Comparison of ENCODE assay signal across 9 mouse cellular contexts in genomic region chr16:17798321-17799180, GRCm38 (mm10). TPM values are rescaled to one million over a fixed set of nuclear protein-coding genes. Genes with fewer than 3 reads are reported as not detected.
A peak's percentile ranks its signal among the peaks of the same experiment; 100 is the strongest.
DNase-seq lines count a peak whose midpoint lies in the region; ATAC-seq and TF ChIP-seq lines count a peak whose summit lies in the region.
"Had no signal": no experiment of that assay in that cellular context is flagged by ENCODE, and none has a peak within 500 bp of the region (broad histone marks: within the 10 kb centered on the region; RNA-seq: fewer than 3 reads in every experiment).

No protein-coding gene starts in this region.

- no peak for TF ChIP-seq EP300 in stomach, postnatal 0 days (optimal IDR thresholded peaks at IDR 0.05)

- peak overlapping the region; percentile 82 for H3K4me2 ChIP-seq in lung, embryonic 14.5 days
- H3K4me2 ChIP-seq in stomach, postnatal 0 days (replicated peaks; ENCODE audit: low read depth) = peak overlapping the region; percentile 69

- H3K4me1 ChIP-seq in heart, embryonic 10.5 days = peaks cover 72% of the 10 kb centered on the region
- peaks cover 33% of the 10 kb centered on the region for H3K4me1 ChIP-seq in lung, embryonic 14.5 days (ENCODE audit: insufficient read depth)
- H3K4me1 ChIP-seq in stomach, postnatal 0 days (replicated peaks; ENCODE audit: control insufficient read depth, insufficient read depth) = peaks cover 7% of the 10 kb centered on the region; the same call in 1 of the 2 replicates

- H3K9ac ChIP-seq in lung, embryonic 14.5 days = peak overlapping the region; percentile 93
- H3K9ac ChIP-seq in stomach, postnatal 0 days (ENCODE audit: low read length) = peak overlapping the region; percentile 83

- H3ac ChIP-seq in C2C12 (ENCODE audit: control insufficient read depth, insufficient read length, low read depth) = peak overlapping the region; percentile 78

- H3K79me3 ChIP-seq in C2C12 (ENCODE audit: low read depth) = peaks cover 43% of the 10 kb centered on the region

- H3K4me3 ChIP-seq in C2C12 (ENCODE audit: insufficient read depth, poor library complexity, severe bottlenecking) = peak overlapping the region; percentile 68
- H3K4me3 ChIP-seq in heart, embryonic 10.5 days = peak overlapping the region; percentile 74
- H3K4me3 ChIP-seq in lung, embryonic 14.5 days (ENCODE audit: low read depth, low read length) = peak overlapping the region; percentile 79
- H3K4me3 ChIP-seq in stomach, postnatal 0 days (ENCODE audit: low read depth, low read length) = peak overlapping the region; percentile 70

- H3K27ac ChIP-seq in heart, embryonic 10.5 days = peak overlapping the region; percentile 95
- H3K27ac ChIP-seq in lung, embryonic 14.5 days (ENCODE audit: low read depth) = peak overlapping the region; percentile 97
- H3K27ac ChIP-seq in stomach, postnatal 0 days (replicated peaks) = peak overlapping the region; percentile 94
- H3K27ac ChIP-seq: macrophage had no signal

- no peaks in the 10 kb centered on the region for H3K27me3 ChIP-seq in C2C12 (ENCODE audit: control insufficient read depth, insufficient read depth, insufficient read length)
- H3K27me3 ChIP-seq in heart, embryonic 10.5 days (ENCODE audit: insufficient read depth, poor library complexity, severe bottlenecking) = peaks cover 86% of the 10 kb centered on the region
- H3K27me3 ChIP-seq in lung, embryonic 14.5 days (ENCODE audit: insufficient read depth, low read length) = peaks cover 29% of the 10 kb centered on the region
- peaks cover 3% of the 10 kb centered on the region; the same call in 1 of the 2 replicates for H3K27me3 ChIP-seq in stomach, postnatal 0 days (ENCODE audit: control insufficient read depth, insufficient read depth, low read length)

- TF ChIP-seq CTCF in C2C12 (IDR thresholded peaks at IDR 0.05; ENCODE audit: control insufficient read depth, insufficient read depth, insufficient read length) = no peak
- no peak for TF ChIP-seq CTCF in lung, embryonic 14.5 days (IDR thresholded peaks at IDR 0.05; ENCODE audit: low read depth)
- no peak for TF ChIP-seq CTCF in stomach, postnatal 0 days (IDR thresholded peaks at IDR 0.05; ENCODE audit: low read depth)

- WGBS in heart, embryonic 10.5 days = 2% methylated on average over 41 of the region's 45 CpGs
- 3% methylated on average over 39 of the region's 45 CpGs for whole genome bisulfite sequencing in lung, embryonic 14.5 days
- 9% methylated on average over 18 of the region's 45 CpGs for WGBS in stomach, postnatal 0 days

- H3K79me2 ChIP-seq in C2C12 (ENCODE audit: control insufficient read depth, insufficient read depth) = peaks cover 58% of the 10 kb centered on the region

- peak; percentile 79 for ATAC-seq in lung, embryonic 14.5 days (ENCODE audit: insufficient read depth)
- peak; percentile 59; the same call in 1 of the 2 replicates for ATAC-seq in stomach, postnatal 0 days (ENCODE audit: low FRiP score, low TSS enrichment)
- ATAC-seq in megakaryocyte progenitor cell, adult 5-6 weeks (replicated peaks; ENCODE audit: poor library complexity) = no peak

- no peaks in the 10 kb centered on the region for H3K9me3 ChIP-seq in heart, embryonic 10.5 days
- H3K9me3 ChIP-seq in lung, embryonic 14.5 days (ENCODE audit: low read depth, low read length) = no peaks in the 10 kb centered on the region
- no peaks in the 10 kb centered on the region for H3K9me3 ChIP-seq in stomach, postnatal 0 days (ENCODE audit: control insufficient read depth, low read length)

- DNase-seq in embryo, embryonic 9.5 days (ENCODE audit: extremely low spot score) = peak; percentile 77
- DNase-seq in heart, embryonic 10.5 days (ENCODE audit: low spot score) = peak; percentile 86
- DNase-seq in kidney, adult 8-10 months = peak; percentile 24 to 58
- peak; percentile 91 for DNase-seq in lung, embryonic 14.5 days
- peak; percentile 72 for DNase-seq in stomach, postnatal 0 days (ENCODE audit: low spot score)
- no peak for DNase-seq in left cerebral cortex, adult 11 months (ENCODE audit: low spot score)

- peaks cover 28% of the 10 kb centered on the region for H3K36me3 ChIP-seq in C2C12 (ENCODE audit: control insufficient read depth, insufficient read depth)
- 0 out of 2 replicates have a peak, but pooled peaks cover 3% of the 10 kb centered on the region for H3K36me3 ChIP-seq in heart, embryonic 10.5 days
- H3K36me3 ChIP-seq in lung, embryonic 14.5 days (ENCODE audit: insufficient read depth) = peaks cover 18% of the 10 kb centered on the region
- no peaks in the 10 kb centered on the region; the same call in 1 of the 2 replicates for H3K36me3 ChIP-seq in stomach, postnatal 0 days (ENCODE audit: control insufficient read depth, insufficient read depth, low read length)

TF ChIP-seq in C2C12, 6 proteins besides CTCF, POLR2A, EP300 and RAD21:
- TF ChIP-seq MYOG (IDR thresholded peaks at IDR 0.05; ENCODE audit: control insufficient read depth, extremely low read depth, insufficient read length) = no peak
- no peak for TF ChIP-seq MYOD1 (IDR thresholded peaks at IDR 0.05; ENCODE audit: control insufficient read depth, insufficient read length, low read depth)
- no peak for TF ChIP-seq CEBPB (IDR thresholded peaks at IDR 0.05; ENCODE audit: low read depth)
- TF ChIP-seq MAX (IDR thresholded peaks at IDR 0.05) = no peak
- TF ChIP-seq FOSL1 (IDR thresholded peaks at IDR 0.05; ENCODE audit: insufficient read depth, low read length, poor library complexity, severe bottlenecking) = no peak
- TF ChIP-seq USF1 (IDR thresholded peaks at IDR 0.05; ENCODE audit: low read depth) = no peak

RNA-seq across cellular contexts. Expression of gene Scarf2, which starts 1.5 kb away (rescaled TPM):
- polyA plus RNA-seq in C2C12 (2012; fragmentation: generic; extraction: Trizol) = 38.5 TPM
- polyA plus RNA-seq in heart, embryonic 10.5 days (2016; fragmentation: Nextera tagmentation; extraction: Ambion mirVana) = 7.0 and 12.9 TPM in 2 replicates
- polyA plus RNA-seq in lung, embryonic 14.5 days (2014; fragmentation: Nextera tagmentation; extraction: Ambion mirVana) = 32.7 and 36.3 TPM in 2 replicates
- 7.8 and 10.7 TPM in 2 replicates for polyA plus RNA-seq in stomach, postnatal 0 days (2015; fragmentation: Nextera tagmentation; extraction: Ambion mirVana)
- 0.10 TPM in 1 of 2 replicates, not detected in the other for total RNA-seq in megakaryocyte progenitor cell, adult 5-6 weeks (2015)
- 0.07 TPM in 1 of 2 replicates, not detected in the other for total RNA-seq in megakaryocyte progenitor cell, adult 5-6 weeks (2017)

RNA-seq across cellular contexts. Expression of gene B830017H08Rik, which starts 34.4 kb away (rescaled TPM):
- not detected for polyA plus RNA-seq in C2C12 (2012; fragmentation: generic; extraction: Trizol)
- not detected in 2 replicates for polyA plus RNA-seq in heart, embryonic 10.5 days (2016; fragmentation: Nextera tagmentation; extraction: Ambion mirVana)
- 0.18 TPM in 1 of 2 replicates, not detected in the other for polyA plus RNA-seq in lung, embryonic 14.5 days (2014; fragmentation: Nextera tagmentation; extraction: Ambion mirVana)
- polyA plus RNA-seq in stomach, postnatal 0 days (2015; fragmentation: Nextera tagmentation; extraction: Ambion mirVana) = not detected in 2 replicates
- not detected in 2 replicates for total RNA-seq in megakaryocyte progenitor cell, adult 5-6 weeks (2015)
- total RNA-seq in megakaryocyte progenitor cell, adult 5-6 weeks (2017) = not detected in 2 replicates
- polyA plus RNA-seq: macrophage had no signal

RNA-seq across cellular contexts. Expression of gene Klhl22, which starts 39.1 kb away (rescaled TPM):
- 83.6 TPM for polyA plus RNA-seq in C2C12 (2012; fragmentation: generic; extraction: Trizol)
- 47.2 and 55.4 TPM in 2 replicates for polyA plus RNA-seq in heart, embryonic 10.5 days (2016; fragmentation: Nextera tagmentation; extraction: Ambion mirVana)
- 67.0 and 70.7 TPM in 2 replicates for polyA plus RNA-seq in lung, embryonic 14.5 days (2014; fragmentation: Nextera tagmentation; extraction: Ambion mirVana)
- 32.0 and 34.0 TPM in 2 replicates for polyA plus RNA-seq in stomach, postnatal 0 days (2015; fragmentation: Nextera tagmentation; extraction: Ambion mirVana)
- 7.5 and 10.6 TPM in 2 replicates for total RNA-seq in megakaryocyte progenitor cell, adult 5-6 weeks (2015)
- total RNA-seq in megakaryocyte progenitor cell, adult 5-6 weeks (2017) = 12.8 and 34.6 TPM in 2 replicates

RNA-seq across cellular contexts. Expression of gene Car15, which starts 39.6 kb away (rescaled TPM):
- polyA plus RNA-seq in C2C12 (2012; fragmentation: generic; extraction: Trizol) = 0.66 TPM
- polyA plus RNA-seq in heart, embryonic 10.5 days (2016; fragmentation: Nextera tagmentation; extraction: Ambion mirVana) = 2.0 and 2.3 TPM in 2 replicates
- polyA plus RNA-seq in lung, embryonic 14.5 days (2014; fragmentation: Nextera tagmentation; extraction: Ambion mirVana) = 2.6 and 2.7 TPM in 2 replicates
- polyA plus RNA-seq in stomach, postnatal 0 days (2015; fragmentation: Nextera tagmentation; extraction: Ambion mirVana) = 0.63 and 1.3 TPM in 2 replicates
- 1.3 and 1.9 TPM in 2 replicates for total RNA-seq in megakaryocyte progenitor cell, adult 5-6 weeks (2015)
- total RNA-seq in megakaryocyte progenitor cell, adult 5-6 weeks (2017) = 1.2 and 2.5 TPM in 2 replicates
